Mouse (Mus musculus) thymus, postnatal 0 days (tissue): Measurements from ENCODE around the gene Stim1. TPM values are rescaled to one million over a fixed set of nuclear protein-coding genes. Genes with fewer than 3 reads are reported as not detected.
A peak's percentile ranks its signal among the peaks of the same experiment; 100 is the strongest.
"Not testable (repeated sequence)": the region's sequence is repeated elsewhere in the genome, so short reads cannot be mapped to it uniquely, and the experiment has no call there.

Source experiments
- DNase-seq: peaks from one replicate; pipeline ENCODE4 v3.0.0-alpha.2; 2015; ENCODE audit warnings: low spot score
- polyA plus RNA-seq: library from polyadenylated mRNA; unstranded; fragments of >200 nt; fragmentation: Nextera tagmentation; extraction: Ambion mirVana; gene quantifications from 2 replicates; pipeline ENCODE4 v1.2.1, GENCODE M21; 2015

Gene Stim1
- polyA plus RNA-seq, 1 experiment from 2014 or later = 42.1 TPM

GRCm38 (mm10) chr7:102441657-102442391 is 174.2 kb downstream of the Stim1 start, which contains the start of gene Rrm1:
Gene Rrm1, plus strand, starts transcription at chr7:102441695.
- DNase-seq = peak; percentile 97

GRCm38 (mm10) chr7:102442432-102442831 is 174.8 kb downstream of the Stim1 start:
- DNase-seq = no peak

- no peak for DNase-seq
These were observed 176.7 kb downstream of the Stim1 start for GRCm38 (mm10) chr7:102444301-102444700.

DNA sequence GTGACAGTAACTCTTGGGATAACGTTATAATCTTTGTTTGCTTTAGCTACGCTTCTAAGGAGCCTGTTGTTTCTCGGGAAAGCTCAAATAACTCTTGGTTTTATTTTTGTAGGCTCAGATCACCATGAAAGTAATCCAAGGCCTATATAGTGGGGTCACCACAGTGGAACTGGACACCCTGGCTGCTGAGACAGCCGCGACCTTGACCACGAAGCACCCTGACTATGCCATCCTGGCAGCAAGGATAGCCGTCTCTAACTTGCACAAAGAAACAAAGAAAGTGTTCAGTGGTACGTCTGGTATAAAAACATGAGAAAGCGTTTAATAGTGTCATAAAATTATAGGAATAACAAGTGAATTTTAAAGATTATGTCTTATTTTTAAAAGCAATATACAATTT is 178.8 kb downstream of the Stim1 start:
- DNase-seq = no peak

- no peak for DNase-seq
These were observed 191.2 kb downstream of the Stim1 start for GRCm38 (mm10) chr7:102458618-102459380.

GRCm38 (mm10) chr7:102467566-102467965 is 200.0 kb downstream of the Stim1 start:
- DNase-seq = no peak

GRCm38 (mm10) chr7:102472675-102473074 is 205.1 kb downstream of the Stim1 start:
- no peak for DNase-seq

GRCm38 (mm10) chr7:102476601-102477000 is 209.0 kb downstream of the Stim1 start:
- no peak for DNase-seq

DNA sequence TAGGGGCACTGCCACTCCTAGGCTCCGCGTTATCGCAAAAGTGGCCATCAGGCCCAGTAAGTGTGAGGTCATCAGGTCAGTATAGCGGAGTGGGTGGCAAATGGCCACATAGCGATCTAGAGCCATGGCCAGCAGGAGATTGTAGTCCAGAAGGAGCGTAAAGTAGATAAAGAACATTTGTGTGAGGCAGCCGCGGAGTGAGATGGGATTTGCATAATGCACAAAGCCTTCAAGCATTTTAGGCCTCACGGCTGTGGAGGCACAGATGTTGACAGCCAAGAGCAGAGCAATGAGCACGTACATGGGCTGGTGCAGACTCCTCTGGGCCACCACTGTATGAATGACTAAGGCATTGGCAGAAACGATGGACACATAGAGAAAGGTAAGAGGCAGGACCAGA is 209.8 kb downstream of the Stim1 start:
- no peak for DNase-seq

DNA sequence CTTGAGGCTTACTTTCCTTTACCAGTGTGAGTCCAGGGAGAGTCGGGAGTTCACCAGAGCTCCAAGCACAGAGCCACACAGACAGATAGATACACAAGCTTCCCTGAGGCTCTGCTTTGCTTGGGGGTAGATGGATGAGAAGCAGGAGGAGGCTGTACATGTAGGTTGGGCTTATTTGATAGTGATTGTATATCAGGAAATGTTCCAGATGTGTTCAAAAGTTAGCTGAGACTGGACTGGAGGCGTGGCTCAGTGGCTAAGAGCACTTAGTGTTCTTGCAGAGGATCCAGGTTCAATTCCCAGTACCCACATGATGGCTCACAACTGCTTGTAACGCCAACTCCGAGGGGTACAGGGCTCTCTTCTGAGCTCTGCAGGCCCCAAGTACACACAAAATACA is 210.8 kb downstream of the Stim1 start:
- DNase-seq = no peak

DNA sequence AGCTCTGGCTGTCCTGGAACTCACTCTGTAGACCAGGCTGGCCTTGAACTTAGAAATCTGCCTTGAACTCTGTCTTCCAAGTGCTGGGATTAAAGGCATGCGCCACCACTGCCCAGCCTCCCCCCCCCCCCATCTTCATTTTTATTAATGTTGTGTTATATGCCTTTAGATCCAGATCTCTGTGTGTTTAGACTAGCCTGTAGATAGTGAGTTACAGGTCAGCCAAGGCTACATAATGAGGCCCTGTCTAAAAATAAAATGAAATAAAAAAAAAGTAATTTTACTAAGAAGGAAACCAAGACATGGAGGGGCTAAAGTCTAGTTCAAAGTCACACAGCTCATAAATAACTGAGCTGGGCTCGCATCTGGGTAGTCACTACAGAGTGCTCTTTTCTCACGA is 211.3 kb downstream of the Stim1 start:
- DNase-seq = no peak

- no peak for DNase-seq
These were observed 211.9 kb downstream of the Stim1 start for GRCm38 (mm10) chr7:102479368-102480078.

GRCm38 (mm10) chr7:102480821-102481220 is 213.2 kb downstream of the Stim1 start:
- no peak for DNase-seq

DNA sequence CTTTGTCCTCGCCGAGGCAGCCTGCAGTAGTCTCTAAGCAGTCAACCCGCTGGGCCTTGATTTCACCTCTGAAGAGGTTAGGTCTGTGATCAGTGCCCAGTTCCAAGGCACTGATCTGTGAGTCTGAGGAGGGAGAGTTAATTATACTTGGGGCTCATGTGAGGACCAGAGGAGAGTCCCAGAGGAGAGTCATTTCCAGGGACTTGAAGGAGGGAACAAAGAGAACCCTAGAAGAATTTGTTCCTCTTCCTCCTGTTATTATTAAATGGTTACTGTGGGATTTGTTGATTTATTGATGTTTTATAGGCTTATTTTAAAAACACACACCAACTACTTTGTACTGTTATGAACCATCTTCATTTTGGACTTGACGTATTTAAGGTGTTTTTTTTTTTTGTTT is 214.0 kb downstream of the Stim1 start, which contains the start of gene Olfr543:
Olfr543 (minus strand) TSS at position 101 of the 400 bp plus-strand sequence.
- no peak for DNase-seq

DNA sequence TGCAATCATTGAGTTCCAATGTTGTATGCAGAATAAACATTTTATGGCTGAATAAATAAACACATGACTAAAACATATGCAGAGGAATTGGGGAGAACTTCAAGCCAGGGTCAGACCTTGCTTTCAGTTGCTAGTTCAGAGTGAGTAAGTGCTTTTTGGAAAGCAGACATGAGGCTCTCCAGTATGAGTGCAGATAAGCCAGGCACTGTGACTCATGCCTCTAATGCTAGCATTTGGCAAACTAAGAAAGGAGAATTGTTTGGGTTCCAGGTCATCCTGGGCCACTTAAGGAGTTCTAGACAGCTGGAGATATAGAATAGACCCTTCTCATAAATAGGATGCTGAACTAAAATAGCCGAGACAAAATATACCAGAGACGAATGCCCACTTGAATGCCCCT is 216.1 kb downstream of the Stim1 start:
- no peak for DNase-seq

DNA sequence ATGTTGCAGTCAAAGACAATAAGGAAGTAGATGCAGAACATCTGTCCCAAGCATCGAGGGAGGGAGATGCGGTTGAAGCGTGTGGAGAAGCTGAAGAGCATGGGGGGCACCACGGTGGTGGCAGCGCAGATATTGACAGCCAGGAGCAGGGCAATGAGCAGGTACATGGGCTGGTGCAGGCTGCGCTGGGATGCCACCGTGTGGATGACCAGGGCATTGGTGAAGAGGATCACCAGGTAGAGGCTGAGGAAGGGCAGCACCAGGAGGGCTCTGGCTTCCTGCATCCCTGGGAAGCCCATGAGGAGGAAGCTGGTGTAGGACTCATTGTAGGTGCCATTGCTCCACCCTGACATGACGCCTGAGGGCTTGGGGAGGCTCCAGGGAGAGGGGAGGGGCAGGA is 217.2 kb downstream of the Stim1 start:
- not testable (repeated sequence) for DNase-seq

GRCm38 (mm10) chr7:102486105-102486504 is 218.5 kb downstream of the Stim1 start:
- no peak for DNase-seq

Other genes starting within 250 kb of the Stim1 start
- gene Il18bp, start 249.1 kb upstream of the Stim1 start, polyA plus RNA-seq = 19.2 and 20.2 TPM in 2 replicates
- 18.6 and 19.2 TPM in 2 replicates for gene Rnf121, start 202.3 kb upstream of the Stim1 start, polyA plus RNA-seq
- gene Xndc1, start 202.3 kb upstream of the Stim1 start, polyA plus RNA-seq = 21.1 and 25.4 TPM in 2 replicates
- gene Xntrpc, start 202.1 kb upstream of the Stim1 start, polyA plus RNA-seq = 0.74 and 0.96 TPM in 2 replicates
- not detected in 2 replicates for gene Trpc2, start 184.7 kb upstream of the Stim1 start, polyA plus RNA-seq
- 23.4 and 24.1 TPM in 2 replicates for gene Art1, start 166.1 kb upstream of the Stim1 start, polyA plus RNA-seq
- gene Art5, start 158.3 kb upstream of the Stim1 start, polyA plus RNA-seq = 15.8 and 24.3 TPM in 2 replicates
- 0.13 and 0.23 TPM in 2 replicates for gene Chrna10, start 151.0 kb upstream of the Stim1 start, polyA plus RNA-seq
- gene Nup98, start 57.6 kb upstream of the Stim1 start, polyA plus RNA-seq = 21.1 and 24.3 TPM in 2 replicates
- gene Pgap2, start 57.6 kb upstream of the Stim1 start, polyA plus RNA-seq = 54.3 and 59.6 TPM in 2 replicates
- 184 and 188 TPM in 2 replicates for gene Rhog, start 11.8 kb upstream of the Stim1 start, polyA plus RNA-seq
- 143 and 151 TPM in 2 replicates for gene Rrm1, start 173.9 kb downstream of the Stim1 start, polyA plus RNA-seq
- 0.14 and 0.34 TPM in 2 replicates for gene Olfr543, start 213.9 kb downstream of the Stim1 start, polyA plus RNA-seq
- gene Olfr544, start 220.5 kb downstream of the Stim1 start, polyA plus RNA-seq = 0.05 TPM in 1 of 2 replicates, not detected in the other
- 0.08 TPM in 1 of 2 replicates, not detected in the other for gene Olfr545, start 231.8 kb downstream of the Stim1 start, polyA plus RNA-seq